Mouse (Mus musculus) ovary, postnatal 14 days (tissue): ENCODE measurements around the gene Sesn3.
A peak's percentile ranks its signal among the peaks of the same experiment; 100 is the strongest.
"Not testable (repeated sequence)": the region's sequence is repeated elsewhere in the genome, so short reads cannot be mapped to it uniquely, and the experiment has no call there.

ENCODE experiments used
- DNase-seq: peaks from one replicate; pipeline ENCODE4 v3.0.0; 2022; ENCODE audit warnings: low spot score

Sesn3 gene

DNA sequence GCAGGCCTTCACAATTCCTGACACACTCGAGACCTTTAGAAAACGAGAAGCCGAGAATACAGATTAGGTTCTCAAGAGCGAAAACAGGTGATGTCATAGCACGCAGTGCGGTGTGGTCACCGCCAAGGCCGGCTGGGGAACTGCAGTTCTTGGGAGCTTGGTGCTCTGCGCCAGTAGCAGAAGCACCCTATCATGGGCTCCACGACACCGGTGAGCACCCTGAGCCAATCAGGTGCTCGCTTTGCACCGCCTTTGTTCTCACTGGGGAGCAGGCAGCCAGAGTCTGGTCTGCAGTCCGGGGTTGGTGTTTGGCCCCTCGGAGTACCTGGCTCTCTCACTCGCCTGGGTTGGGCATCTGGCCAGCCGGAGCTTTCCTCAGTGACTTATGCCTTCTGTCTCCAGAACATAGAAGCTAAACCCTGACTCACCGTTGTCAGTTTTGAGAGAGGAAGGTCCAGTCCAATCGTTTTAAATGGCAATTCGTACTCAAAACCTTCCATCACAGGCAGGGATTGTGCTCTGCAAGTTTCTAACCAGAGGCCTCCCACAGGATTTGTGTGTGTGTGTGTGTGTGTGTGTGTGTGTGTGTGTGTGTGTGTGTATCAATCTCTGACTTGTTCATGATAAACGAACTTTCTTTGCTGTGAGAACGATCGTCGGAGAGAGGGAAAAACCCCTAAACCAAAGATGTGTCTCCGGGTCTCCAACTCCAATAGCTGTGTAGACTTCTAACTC, at the start of gene Sesn3:
Sesn3 (plus strand) TSS at position 82 of the 735 bp plus-strand sequence.
- DNase-seq: peak; percentile 60

GRCm38 (mm10) chr9:14227086-14227485, 47.8 kb upstream of the Sesn3 start:
- DNase-seq: not testable (repeated sequence)

DNA sequence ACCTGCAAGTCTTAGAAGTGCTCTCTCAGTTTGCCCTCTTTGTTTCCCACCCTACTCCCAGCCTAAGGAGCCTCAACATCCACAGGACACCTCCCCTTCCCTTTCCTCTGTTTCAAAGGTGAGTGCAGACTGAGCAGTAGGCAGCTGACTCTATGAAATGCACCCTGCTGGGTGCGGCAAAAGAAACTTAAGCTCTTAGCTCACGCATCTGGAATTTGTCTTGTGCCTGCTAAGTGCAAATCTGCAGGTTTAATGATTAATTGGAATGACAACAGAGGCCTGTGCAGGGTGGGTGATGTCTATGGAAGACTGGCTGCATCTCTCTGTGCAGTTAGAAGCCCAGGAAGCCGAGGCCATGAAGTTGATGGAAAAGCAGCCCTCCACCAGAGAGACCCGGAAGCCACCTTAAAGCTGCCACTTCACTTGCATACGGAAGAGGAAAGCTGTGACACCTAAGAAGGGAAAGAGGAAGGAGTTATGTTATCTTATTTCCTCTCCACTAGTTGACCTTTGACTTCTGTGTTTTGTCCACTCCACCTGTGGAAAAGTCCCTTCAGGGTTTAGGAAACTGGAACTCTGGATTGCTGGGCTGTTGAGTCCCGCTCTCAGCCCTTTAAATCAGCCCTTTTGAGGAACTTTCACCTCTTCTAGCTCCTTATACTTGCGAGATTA, 41.0 kb upstream of the Sesn3 start:
- DNase-seq: no peak

DNA sequence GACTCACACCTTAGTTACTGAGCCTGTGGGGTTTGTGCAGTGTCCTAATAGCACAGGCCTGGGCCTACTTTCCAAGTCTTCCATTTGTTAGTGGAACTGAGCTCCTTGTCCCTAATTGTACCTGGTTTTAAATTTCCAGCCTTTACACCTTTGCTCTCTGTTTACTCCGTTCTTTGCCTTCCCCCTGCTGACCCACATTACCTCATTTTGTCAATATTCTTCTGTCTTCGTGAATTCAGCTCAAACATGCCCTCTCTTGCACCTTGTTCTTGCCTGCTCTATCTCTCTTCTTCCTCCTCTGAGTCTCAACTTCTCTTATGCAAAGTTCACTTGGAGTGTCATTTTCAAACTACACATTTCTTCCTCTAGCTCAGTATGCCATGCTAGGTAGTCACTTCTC, 39.6 kb upstream of the Sesn3 start:
- DNase-seq: no peak

DNA sequence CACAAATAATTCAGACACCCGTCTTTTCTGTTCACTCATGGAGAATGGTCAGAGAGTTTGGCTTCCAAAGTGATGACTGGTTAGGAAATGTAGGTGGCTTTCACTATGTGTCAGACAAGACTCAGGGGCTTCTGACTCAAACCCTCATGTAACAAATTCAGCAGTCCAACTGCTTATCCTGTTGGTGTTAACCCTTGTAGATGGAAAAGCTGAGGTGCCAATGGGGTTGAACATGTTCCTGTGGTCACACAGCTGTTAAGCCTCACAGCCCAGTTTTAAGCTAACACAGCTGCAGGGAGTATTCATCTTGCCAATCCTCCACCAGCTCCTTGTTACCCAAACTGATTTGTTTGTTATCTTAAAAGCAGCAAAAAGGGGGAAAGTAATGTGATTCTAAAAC, 33.9 kb upstream of the Sesn3 start:
- DNase-seq: not testable (repeated sequence)

- DNase-seq: no peak
These were observed 32.6 kb upstream of the Sesn3 start for GRCm38 (mm10) chr9:14242308-14242707.

DNA sequence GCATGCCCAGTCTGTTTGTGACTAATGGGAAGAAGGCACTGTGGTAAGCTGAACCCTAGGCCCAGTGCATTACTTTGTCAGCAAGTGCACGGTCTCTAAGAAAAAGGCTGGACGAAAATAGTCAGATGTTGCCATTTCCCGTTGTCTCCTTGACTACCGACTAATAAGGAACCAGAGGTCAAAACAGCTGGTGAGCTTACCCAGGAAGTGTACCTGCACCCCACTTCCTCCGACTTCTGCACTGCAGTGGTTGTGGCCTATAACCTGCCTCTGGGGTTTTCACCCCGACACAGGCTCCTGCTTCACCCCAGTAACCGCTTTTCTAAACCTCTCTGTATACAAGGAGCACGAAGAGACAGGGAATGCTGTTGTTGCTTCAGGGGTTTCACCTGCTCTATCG, 30.3 kb upstream of the Sesn3 start:
- no peak for DNase-seq

GRCm38 (mm10) chr9:14245013-14245586, 29.8 kb upstream of the Sesn3 start:
- no peak for DNase-seq

DNA sequence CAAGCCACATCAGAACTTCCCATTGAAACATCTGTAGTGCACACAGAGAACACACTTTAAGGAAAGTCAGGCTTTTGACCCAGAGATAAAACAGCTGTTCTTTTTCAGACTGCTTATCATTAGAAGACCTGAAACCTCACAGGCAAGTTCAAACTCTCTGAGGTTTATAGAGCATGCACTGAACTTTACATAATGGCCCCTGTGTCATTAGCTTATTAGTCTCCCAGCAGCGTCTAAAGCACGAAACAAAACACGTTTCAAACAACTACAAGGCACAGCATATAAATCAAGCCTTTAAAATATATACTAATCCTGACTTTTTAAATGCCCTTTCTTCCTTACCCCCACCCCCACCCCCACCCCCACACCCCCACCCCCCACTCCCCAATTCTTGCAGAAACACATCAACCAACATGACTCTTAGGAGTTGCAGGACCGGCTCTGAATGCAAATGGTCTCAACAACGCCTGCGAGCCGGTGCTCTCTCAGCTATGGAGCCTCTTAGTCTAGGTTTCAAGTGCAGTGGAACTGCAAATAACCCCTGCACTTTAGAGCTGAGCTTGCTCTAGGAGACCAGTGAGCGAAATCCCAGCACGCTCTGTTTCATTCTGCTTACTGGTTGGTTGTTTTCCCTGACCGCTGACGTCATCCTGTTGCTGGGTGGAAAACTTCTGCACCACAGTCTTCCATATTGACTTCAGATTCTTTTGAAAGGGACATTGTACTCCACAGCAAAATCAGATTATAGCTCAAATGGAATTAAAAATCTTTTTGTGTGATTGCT, 28.7 kb upstream of the Sesn3 start:
- no peak for DNase-seq

DNA sequence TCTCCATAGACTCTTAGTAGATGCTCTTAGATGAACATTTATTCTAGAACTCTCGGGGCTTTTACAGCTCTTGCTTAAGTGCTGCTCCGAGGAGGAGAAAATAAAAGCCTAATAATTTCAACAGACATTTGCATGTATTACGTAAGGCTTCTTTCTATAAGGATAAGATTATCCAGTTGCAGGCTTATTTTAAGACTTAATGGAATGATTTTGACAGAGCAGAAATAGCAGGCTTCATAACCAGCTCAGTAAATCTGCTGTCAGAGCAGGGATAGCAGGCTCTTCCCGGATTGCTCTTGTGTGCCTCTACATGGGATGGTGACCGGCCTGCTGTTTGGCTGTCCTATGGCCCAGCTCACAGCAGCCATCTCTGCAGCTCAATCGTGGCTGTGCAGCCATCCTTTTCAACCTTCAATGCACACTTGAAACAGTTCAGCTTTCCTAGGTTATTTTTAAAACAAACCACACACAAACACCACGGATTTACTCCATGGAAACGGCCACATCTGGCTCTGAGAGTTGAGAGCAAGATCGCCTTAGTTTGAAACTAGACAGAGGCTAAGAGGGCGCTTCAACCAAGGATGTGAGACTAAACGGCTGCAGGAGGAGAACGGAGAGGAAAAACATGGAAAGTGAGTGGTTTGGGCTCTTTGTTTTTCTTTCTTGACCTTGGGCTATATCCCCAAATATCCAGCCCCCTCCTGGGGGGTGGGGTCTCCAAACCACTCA, 27.2 kb upstream of the Sesn3 start:
- DNase-seq: no peak

DNA sequence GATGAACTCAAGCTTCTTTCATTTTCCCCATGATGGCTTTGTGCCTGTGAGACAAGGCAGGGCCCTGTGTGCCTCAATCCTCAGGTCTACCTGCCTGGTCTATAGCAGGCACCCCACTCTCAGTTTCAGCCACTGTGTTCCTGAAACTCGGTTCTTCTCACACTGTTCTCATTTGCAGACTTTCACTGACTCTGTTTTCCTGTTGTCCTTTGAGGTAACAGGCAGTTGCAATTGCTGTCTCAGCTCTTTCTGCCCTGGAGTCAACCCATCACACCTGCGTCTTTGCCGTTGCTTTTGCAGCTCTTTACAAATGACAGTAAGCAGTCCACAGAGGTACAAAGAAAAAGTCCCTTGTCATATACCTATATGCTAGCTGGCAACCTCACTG, 26.7 kb upstream of the Sesn3 start:
- DNase-seq: no peak

GRCm38 (mm10) chr9:14261150-14261549, 13.7 kb upstream of the Sesn3 start:
- DNase-seq: no peak

DNA sequence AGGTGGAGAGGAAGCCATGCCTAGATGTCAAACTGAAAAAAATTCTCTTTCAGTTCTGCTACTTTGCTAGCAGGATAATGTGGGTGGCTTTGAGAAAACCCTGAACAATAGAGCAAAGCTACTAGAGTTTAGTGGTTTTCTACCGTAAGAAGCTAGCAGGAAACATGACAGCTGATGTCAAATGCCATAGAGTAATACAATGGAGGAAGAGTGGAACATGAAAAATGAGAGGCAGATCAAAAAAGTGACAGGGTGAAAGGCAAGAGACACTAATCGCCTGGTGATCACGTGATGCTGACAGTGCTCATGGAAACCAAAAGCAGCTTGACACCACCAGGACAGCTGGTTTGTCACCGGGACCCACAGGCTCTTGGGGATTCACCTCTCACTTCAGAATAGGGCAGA, 12.3 kb upstream of the Sesn3 start:
- no peak for DNase-seq

DNA sequence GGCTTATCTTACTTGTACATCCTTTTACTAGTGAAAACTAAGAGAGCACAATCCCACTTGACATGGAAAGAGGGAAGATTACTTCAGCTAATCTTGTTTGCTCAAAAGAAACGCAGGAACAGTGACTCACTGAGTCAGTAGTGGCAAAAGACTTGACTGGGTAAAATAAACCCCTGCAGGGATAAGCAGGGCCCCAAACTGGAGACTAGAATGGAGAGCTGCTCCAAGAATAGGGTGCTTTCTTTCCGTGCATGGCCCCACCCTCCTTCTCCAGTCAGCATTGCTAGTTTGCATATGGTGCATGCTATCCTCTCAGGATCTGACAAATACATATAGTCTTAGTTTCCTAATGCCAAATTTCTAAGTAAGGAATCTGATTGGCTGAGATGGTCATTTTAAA, 8.4 kb upstream of the Sesn3 start:
- DNase-seq: no peak

DNA sequence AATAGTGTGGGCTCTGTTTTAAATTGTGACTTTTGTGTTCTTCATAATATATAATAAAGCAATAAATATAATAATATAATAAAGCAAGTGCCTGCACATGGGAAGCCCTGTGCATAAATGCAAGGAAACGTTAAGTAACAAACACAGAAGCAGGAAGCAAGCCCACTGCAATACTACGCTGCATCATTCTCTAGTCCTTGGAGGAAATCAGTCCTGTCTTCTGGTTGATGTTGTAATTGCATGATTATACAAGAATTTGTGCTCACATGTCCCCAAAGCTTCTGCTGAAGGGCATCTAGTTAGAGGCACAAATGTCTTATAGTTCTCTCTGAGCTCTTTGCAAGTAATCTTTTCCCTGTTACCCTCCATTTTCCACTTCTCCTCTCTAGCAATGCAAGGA, 6.3 kb upstream of the Sesn3 start:
- no peak for DNase-seq

GRCm38 (mm10) chr9:14272921-14273320, 1.9 kb upstream of the Sesn3 start:
- DNase-seq: no peak

GRCm38 (mm10) chr9:14274586-14274985, 281 bp upstream of the Sesn3 start:
- no peak for DNase-seq

- peak; percentile 94 for DNase-seq
These were observed 1.1 kb downstream of the Sesn3 start for GRCm38 (mm10) chr9:14275792-14276480.

DNA sequence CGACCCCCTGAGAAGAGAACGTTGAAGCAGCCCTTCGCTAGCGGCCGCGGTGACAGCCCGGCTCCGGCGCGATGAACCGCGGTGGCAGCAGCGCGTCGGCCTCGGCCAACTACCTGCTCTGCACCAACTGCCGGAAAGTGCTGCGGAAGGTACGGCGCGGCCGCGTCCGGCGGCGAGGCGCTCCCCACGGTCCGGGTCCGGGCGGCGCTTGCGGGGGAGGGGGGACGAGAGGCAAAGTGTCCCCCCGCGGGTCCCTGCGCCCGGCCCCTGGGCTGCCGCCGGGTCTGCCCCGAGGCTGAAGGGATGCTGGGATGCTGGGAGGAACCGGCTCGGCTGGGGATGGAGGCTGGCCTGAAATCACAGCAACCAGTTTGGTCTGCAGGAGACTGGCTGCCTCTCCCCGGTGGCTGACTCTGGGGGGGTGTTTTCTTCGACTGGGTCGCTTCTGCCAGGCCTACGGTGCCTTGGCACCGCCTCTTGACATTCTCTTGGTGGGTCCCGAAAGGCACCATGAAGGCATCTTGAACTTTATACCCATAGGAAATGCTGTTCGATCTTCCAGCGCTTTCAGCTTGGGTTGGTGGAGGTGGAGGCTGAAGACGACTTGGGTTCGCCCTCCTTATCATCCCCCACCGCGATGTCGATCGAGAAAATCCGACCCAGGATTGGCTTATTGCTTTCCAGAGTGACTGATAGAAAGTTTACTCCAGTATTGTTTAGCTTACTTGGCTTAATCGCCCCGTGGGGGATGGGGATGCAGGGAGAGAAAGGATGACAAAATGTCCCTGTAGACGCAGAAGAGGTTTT, 1.8 kb downstream of the Sesn3 start:
- peak; percentile 46 for DNase-seq

GRCm38 (mm10) chr9:14277365-14277991, 2.6 kb downstream of the Sesn3 start:
- peak; percentile 8 for DNase-seq
